Mouse (Mus musculus): Measurements from ENCODE around the gene Nop16.

GRCm38 (mm10) chr13:54560608-54561007 is 29.3 kb downstream of the Nop16 start:
- no peak for TF ChIP-seq CTCF (IDR thresholded peaks at IDR 0.05; ENCODE audit: extremely low read depth, insufficient read depth, insufficient read length, insufficient replicate concordance)
- TF ChIP-seq POLR2A (IDR thresholded peaks at IDR 0.05; ENCODE audit: low read depth, low read length): no peak
